ENCODE assay signal across 27 mouse cellular contexts in genomic region chr12:11198551-11198950, GRCm38 (mm10). TPM values are rescaled to one million over a fixed set of nuclear protein-coding genes. Genes with fewer than 3 reads are reported as not detected.
A peak's percentile ranks its signal among the peaks of the same experiment; 100 is the strongest.
DNase-seq lines count a peak whose midpoint lies in the region; ATAC-seq lines count a peak whose summit lies in the region.
"Had no signal": no experiment of that assay in that cellular context is flagged by ENCODE, and none has a peak within 500 bp of the region (broad histone marks: within the 10 kb centered on the region; RNA-seq: fewer than 3 reads in every experiment).

No protein-coding gene starts in this region.

- H3K36me3 ChIP-seq in forebrain, embryonic 10.5 days (replicated peaks) = no peaks in the 10 kb centered on the region
- H3K36me3 ChIP-seq in forebrain, embryonic 16.5 days (ENCODE audit: control insufficient read depth, insufficient read depth) = no peaks in the 10 kb centered on the region
- H3K36me3 ChIP-seq in midbrain, embryonic 12.5 days = no peaks in the 10 kb centered on the region
- no peaks in the 10 kb centered on the region for H3K36me3 ChIP-seq in midbrain, embryonic 11.5 days (ENCODE audit: control insufficient read depth, insufficient read depth, low read length)
- H3K36me3 ChIP-seq: embryonic facial prominence, embryonic 10.5 days; embryonic facial prominence, embryonic 12.5 days; forebrain, embryonic 12.5 days; G1E had no signal

- DNase-seq in forebrain, embryonic 10.5 days (ENCODE audit: extremely low spot score, low spot score) = no peak
- DNase-seq in midbrain, embryonic 11.5 days (ENCODE audit: low spot score, missing footprints) = no peak
- DNase-seq in R1 (ENCODE audit: low read depth, low spot score) = peak; percentile 59
- no peak for DNase-seq in cerebellum, adult 8-10 months
- DNase-seq in gastrocnemius, postnatal 10 days = no peak
- DNase-seq: adrenal gland, adult 8-10 months; adrenal gland, postnatal 14 days; adrenal gland, postnatal 36 days; cerebellum, adult 11-12 months; cerebellum, adult 2 months; cerebellum, postnatal 10 days; cerebellum, postnatal 25 days; forebrain, postnatal 0 days had no signal

- H3K27me3 ChIP-seq in forebrain, embryonic 10.5 days (ENCODE audit: poor library complexity, severe bottlenecking) = 0 out of 2 replicates have a peak, but pooled peaks cover 8% of the 10 kb centered on the region
- no peaks in the 10 kb centered on the region for H3K27me3 ChIP-seq in forebrain, embryonic 16.5 days (replicated peaks; ENCODE audit: control insufficient read depth, insufficient read depth, low read length)
- no peaks in the 10 kb centered on the region for H3K27me3 ChIP-seq in midbrain, embryonic 12.5 days
- H3K27me3 ChIP-seq in midbrain, embryonic 11.5 days (ENCODE audit: control insufficient read depth, insufficient read depth, low read length) = no peaks in the 10 kb centered on the region
- H3K27me3 ChIP-seq: CH12.LX; embryonic facial prominence, embryonic 12.5 days had no signal

- H3K9ac ChIP-seq in forebrain, embryonic 16.5 days (replicated peaks; ENCODE audit: low read depth, low read length) = no peak overlapping the region
- H3K9ac ChIP-seq in midbrain, embryonic 12.5 days (replicated peaks) = no peak overlapping the region
- no peak overlapping the region for H3K9ac ChIP-seq in midbrain, embryonic 11.5 days (ENCODE audit: low read length)
- H3K9ac ChIP-seq: embryonic facial prominence, embryonic 12.5 days; forebrain, embryonic 12.5 days; forebrain, postnatal 0 days had no signal

- H3K4me3 ChIP-seq in forebrain, embryonic 10.5 days = no peak overlapping the region
- H3K4me3 ChIP-seq in forebrain, embryonic 16.5 days (replicated peaks; ENCODE audit: low read length) = no peak overlapping the region
- no peak overlapping the region for H3K4me3 ChIP-seq in midbrain, embryonic 12.5 days
- no peak overlapping the region for H3K4me3 ChIP-seq in midbrain, embryonic 11.5 days (ENCODE audit: low read depth, low read length)
- H3K4me3 ChIP-seq: embryonic facial prominence, embryonic 10.5 days; embryonic facial prominence, embryonic 12.5 days; forebrain, embryonic 12.5 days had no signal

- H3K4me2 ChIP-seq in forebrain, embryonic 16.5 days (ENCODE audit: low read length) = no peak overlapping the region
- H3K4me2 ChIP-seq in midbrain, embryonic 12.5 days (replicated peaks) = no peak overlapping the region
- no peak overlapping the region for H3K4me2 ChIP-seq in midbrain, embryonic 11.5 days
- H3K4me2 ChIP-seq: embryonic facial prominence, embryonic 12.5 days; forebrain, embryonic 12.5 days had no signal

- no peaks in the 10 kb centered on the region for H3K9me3 ChIP-seq in forebrain, embryonic 10.5 days
- no peaks in the 10 kb centered on the region for H3K9me3 ChIP-seq in forebrain, embryonic 16.5 days (ENCODE audit: control insufficient read depth, low read length)
- no peaks in the 10 kb centered on the region for H3K9me3 ChIP-seq in midbrain, embryonic 12.5 days
- H3K9me3 ChIP-seq in midbrain, embryonic 11.5 days (ENCODE audit: control insufficient read depth, low read length) = no peaks in the 10 kb centered on the region
- H3K9me3 ChIP-seq: embryonic facial prominence, embryonic 10.5 days; embryonic facial prominence, embryonic 12.5 days; forebrain, embryonic 12.5 days; G1E had no signal

- H3K4me1 ChIP-seq in forebrain, embryonic 10.5 days = peaks cover 27% of the 10 kb centered on the region
- H3K4me1 ChIP-seq in forebrain, embryonic 16.5 days (replicated peaks; ENCODE audit: control insufficient read depth, insufficient read depth, low read length) = 0 out of 2 replicates have a peak, but pooled peaks cover 3% of the 10 kb centered on the region
- H3K4me1 ChIP-seq in midbrain, embryonic 12.5 days = peaks cover 6% of the 10 kb centered on the region; the same call in 1 of the 2 replicates
- peaks cover 4% of the 10 kb centered on the region; the same call in 1 of the 2 replicates for H3K4me1 ChIP-seq in midbrain, embryonic 11.5 days (ENCODE audit: control insufficient read depth, insufficient read depth, low read length)
- H3K4me1 ChIP-seq: embryonic facial prominence, embryonic 12.5 days had no signal

- 16% methylated on average over 2 of the region's 2 CpGs for WGBS in forebrain, embryonic 10.5 days
- WGBS in forebrain, embryonic 16.5 days = 14% methylated on average over 2 of the region's 2 CpGs
- 29% methylated on average over 2 of the region's 2 CpGs for WGBS in midbrain, embryonic 12.5 days
- 26% methylated on average over 2 of the region's 2 CpGs for WGBS in midbrain, embryonic 11.5 days

- no peak for ATAC-seq in forebrain, embryonic 16.5 days
- no peak for ATAC-seq in midbrain, embryonic 12.5 days (ENCODE audit: low FRiP score, low read depth)
- ATAC-seq in midbrain, embryonic 11.5 days (ENCODE audit: low FRiP score) = no peak
- ATAC-seq: activated CD4-positive, CD25-positive, alpha-beta regulatory T cell, adult 4 months; Patski had no signal

- H3K27ac ChIP-seq in forebrain, embryonic 10.5 days = peak overlapping the region; percentile 61
- H3K27ac ChIP-seq in forebrain, embryonic 16.5 days (ENCODE audit: low read length) = no peak overlapping the region
- 0 out of 2 replicates have a peak overlapping the region, but pooled peaks have one; percentile 12 for H3K27ac ChIP-seq in midbrain, embryonic 12.5 days (replicated peaks)
- no peak overlapping the region for H3K27ac ChIP-seq in midbrain, embryonic 11.5 days (ENCODE audit: low read depth, low read length)
- H3K27ac ChIP-seq: embryonic facial prominence, embryonic 10.5 days; embryonic facial prominence, embryonic 12.5 days; forebrain, embryonic 12.5 days had no signal

RNA-seq across cellular contexts. Expression of gene Msgn1, which starts 10.2 kb away (rescaled TPM):
- not detected in 2 replicates for polyA plus RNA-seq in forebrain, embryonic 10.5 days (2016; fragmentation: Nextera tagmentation; extraction: Ambion mirVana)
- polyA plus RNA-seq in forebrain, embryonic 16.5 days (2015; fragmentation: Nextera tagmentation; extraction: Ambion mirVana) = not detected in 2 replicates
- polyA plus RNA-seq in midbrain, embryonic 12.5 days (2016; fragmentation: Nextera tagmentation; extraction: Ambion mirVana) = not detected in 2 replicates
- polyA plus RNA-seq in midbrain, embryonic 11.5 days (2014; fragmentation: Nextera tagmentation; extraction: Ambion mirVana) = not detected in 2 replicates
- total RNA-seq in gastrocnemius, postnatal 10 days (2021) = not detected
- total RNA-seq: adrenal gland, adult 18-20 months; adrenal gland, adult 8-10 months; adrenal gland, postnatal 14 days; adrenal gland, postnatal 36 days; CH12.LX; forebrain, postnatal 0 days; G1E had no signal
- polyA plus RNA-seq: activated CD4-positive, CD25-positive, alpha-beta regulatory T cell, adult 4 months; cerebellum, adult 2 months; cortical plate, adult 2 months; embryonic facial prominence, embryonic 10.5 days; embryonic facial prominence, embryonic 12.5 days; embryonic facial prominence, embryonic 14.5 days; forebrain, embryonic 12.5 days; forebrain, embryonic 14.5 days; forebrain, postnatal 0 days; G1E; Patski had no signal

RNA-seq across cellular contexts. Expression of gene Kcns3, which starts 47.7 kb away (rescaled TPM):
- polyA plus RNA-seq in forebrain, embryonic 10.5 days (2016; fragmentation: Nextera tagmentation; extraction: Ambion mirVana) = 0.11 TPM in 2 replicates
- 0.39 and 0.83 TPM in 2 replicates for polyA plus RNA-seq in forebrain, embryonic 16.5 days (2015; fragmentation: Nextera tagmentation; extraction: Ambion mirVana)
- polyA plus RNA-seq in midbrain, embryonic 12.5 days (2016; fragmentation: Nextera tagmentation; extraction: Ambion mirVana) = 0.38 TPM in 1 of 2 replicates, not detected in the other
- polyA plus RNA-seq in midbrain, embryonic 11.5 days (2014; fragmentation: Nextera tagmentation; extraction: Ambion mirVana) = 0.26 and 0.34 TPM in 2 replicates
- total RNA-seq in gastrocnemius, postnatal 10 days (2021) = 1 to 10 TPM in 1 of 2 experiments, under 1 TPM in 1; 0.97 to 1.2 TPM
- total RNA-seq: CH12.LX had no signal
- polyA plus RNA-seq: activated CD4-positive, CD25-positive, alpha-beta regulatory T cell, adult 4 months; CD4-positive, CD25-positive, alpha-beta regulatory T cell, adult 4 months; Patski had no signal

Comparison
In these comparisons a context has a peak if more than half of its experiments do, and no peak if none do; other contexts are left out.
1. H3K27ac ChIP-seq: peak in forebrain, embryonic 10.5 days (single experiment) and midbrain, embryonic 12.5 days (single experiment); none in forebrain, embryonic 16.5 days (single experiment) and midbrain, embryonic 11.5 days (single experiment).